Mouse (Mus musculus) left cerebral cortex, postnatal 14 days (tissue): ENCODE data around the gene Egfl7. TPM values are rescaled to one million over a fixed set of nuclear protein-coding genes. Genes with fewer than 3 reads are reported as not detected.

Source experiments
- DNase-seq, 2 experiments: peaks; one replicate each; pipeline ENCODE4 v3.0.0; 2021 to 2022; ENCODE audit warnings: low spot score in 2 of 2, mixed read lengths in 1 of 2
- intact Hi-C: fragments of 180-260 bp; cut with DNase I; formaldehyde crosslinking; loops from one replicate; pipeline ENCODE4 v1.15.1; 2025
- total RNA-seq, 2 experiments: library from RNA; stranded (reverse); gene quantifications; 2 replicates each; pipeline ENCODE4 v1.2.3; 2021

The Egfl7 gene
- total RNA-seq, 2 experiments from 2014 or later, result 68.5 to 78.9 TPM

GRCm38 (mm10) chr2:26556535-26556993 lies 23.2 kb upstream of the Egfl7 start:
- intact Hi-C loops, result no loop called here
- DNase-seq, result no peak

- intact Hi-C loops, result loop anchor here (2.0 to 10.0 kb wide), 2 partner anchors 112 to 236 kb away; no protein-coding TSS in a partner anchor
- DNase-seq, result no peak
Observed at GRCm38 (mm10) chr2:26560506-26560905, 19.3 kb upstream of the Egfl7 start.

GRCm38 (mm10) chr2:26561351-26562016 lies 18.3 kb upstream of the Egfl7 start:
- no peak for DNase-seq
- intact Hi-C loops, result loop anchor here (2.0 to 10.0 kb wide), 2 partner anchors 113 to 237 kb away; no protein-coding TSS in a partner anchor

GRCm38 (mm10) chr2:26566221-26566620 lies 13.6 kb upstream of the Egfl7 start:
- intact Hi-C loops, result loop anchor here (10.0 kb wide), 1 partner anchor 241 kb away; no protein-coding TSS in a partner anchor

GRCm38 (mm10) chr2:26570034-26570433 lies 9.8 kb upstream of the Egfl7 start:
- DNase-seq, result peak; percentile 61 to 69
- intact Hi-C loops, result no loop called here

More at GRCm38 (mm10) chr2:26566221-26566620, 13.6 kb upstream of the Egfl7 start:
- DNase-seq, result peak; percentile 39 to 43

GRCm38 (mm10) chr2:26571400-26571799 lies 8.4 kb upstream of the Egfl7 start:
- DNase-seq, result no peak

GRCm38 (mm10) chr2:26571826-26572225 lies 8.0 kb upstream of the Egfl7 start:
- intact Hi-C loops, result no loop called here
- DNase-seq, result no peak

More at GRCm38 (mm10) chr2:26571400-26571799, 8.4 kb upstream of the Egfl7 start:
- intact Hi-C loops, result no loop called here

GRCm38 (mm10) chr2:26573396-26573795 lies 6.4 kb upstream of the Egfl7 start:
- DNase-seq, result peak; percentile 42 to 67
- intact Hi-C loops, result no loop called here

- intact Hi-C loops, result no loop called here
- no peak for DNase-seq
Observed at GRCm38 (mm10) chr2:26573807-26574206, 6.0 kb upstream of the Egfl7 start.

- intact Hi-C loops, result no loop called here
- no peak for DNase-seq
Observed at GRCm38 (mm10) chr2:26574862-26575261, 5.0 kb upstream of the Egfl7 start.

- intact Hi-C loops, result no loop called here
Observed at GRCm38 (mm10) chr2:26575378-26575777, 4.4 kb upstream of the Egfl7 start.

GRCm38 (mm10) chr2:26575865-26576264 lies 3.9 kb upstream of the Egfl7 start:
- intact Hi-C loops, result no loop called here
- DNase-seq, result no peak

More at GRCm38 (mm10) chr2:26575378-26575777, 4.4 kb upstream of the Egfl7 start:
- no peak for DNase-seq

- intact Hi-C loops, result no loop called here
- no peak for DNase-seq
Observed at GRCm38 (mm10) chr2:26576462-26576861, 3.4 kb upstream of the Egfl7 start.

GRCm38 (mm10) chr2:26578369-26578768 lies 1.4 kb upstream of the Egfl7 start:
- intact Hi-C loops, result no loop called here
- no peak for DNase-seq

- DNase-seq, result no peak
- intact Hi-C loops, result no loop called here
Observed at GRCm38 (mm10) chr2:26580751-26581150, 937 bp downstream of the Egfl7 start.

GRCm38 (mm10) chr2:26582203-26582602 lies 2.4 kb downstream of the Egfl7 start:
- no peak for DNase-seq
- intact Hi-C loops, result no loop called here

- DNase-seq, result no peak
- intact Hi-C loops, result no loop called here
Observed at GRCm38 (mm10) chr2:26582741-26583140, 2.9 kb downstream of the Egfl7 start.

GRCm38 (mm10) chr2:26583640-26584039 lies 3.8 kb downstream of the Egfl7 start:
- no peak for DNase-seq
- intact Hi-C loops, result no loop called here

GRCm38 (mm10) chr2:26585713-26586112 lies 5.9 kb downstream of the Egfl7 start:
- peak in 1 of 2 experiments; percentile 44 for DNase-seq
- intact Hi-C loops, result no loop called here

- DNase-seq, result peak; percentile 56 to 65
- intact Hi-C loops, result no loop called here
Observed at GRCm38 (mm10) chr2:26586294-26587043, 6.7 kb downstream of the Egfl7 start, which contains the start of gene Gm20532. Gene Gm20532 (plus strand): TSS chr2:26586639.
